Mouse (Mus musculus): ENCODE data around the gene Slc38a4.

Gene Slc38a4

GRCm38 (mm10) chr15:96966326-96966725 lies 89.4 kb downstream of the Slc38a4 start:
- no peak for DNase-seq (ENCODE audit: low read depth, low spot score)

GRCm38 (mm10) chr15:96963735-96964134 lies 92.0 kb downstream of the Slc38a4 start:
- DNase-seq (ENCODE audit: low read depth, low spot score): no peak

- DNase-seq (ENCODE audit: low read depth, low spot score): no peak
Observed at GRCm38 (mm10) chr15:96963318-96963717, 92.4 kb downstream of the Slc38a4 start.

GRCm38 (mm10) chr15:96960343-96960742 lies 95.4 kb downstream of the Slc38a4 start:
- no peak for DNase-seq (ENCODE audit: low read depth, low spot score)

GRCm38 (mm10) chr15:96959247-96959646 lies 96.5 kb downstream of the Slc38a4 start:
- no peak for DNase-seq (ENCODE audit: low read depth, low spot score)

GRCm38 (mm10) chr15:96956699-96957098 lies 99.1 kb downstream of the Slc38a4 start:
- DNase-seq (ENCODE audit: low read depth, low spot score): no peak

- DNase-seq (ENCODE audit: low read depth, low spot score): no peak
Observed at GRCm38 (mm10) chr15:96954389-96954788, 101.4 kb downstream of the Slc38a4 start.

- DNase-seq (ENCODE audit: low read depth, low spot score): no peak
Observed at GRCm38 (mm10) chr15:96953938-96954238, 101.9 kb downstream of the Slc38a4 start.

- no peak for DNase-seq (ENCODE audit: low read depth, low spot score)
Observed at GRCm38 (mm10) chr15:96953112-96953937, 102.4 kb downstream of the Slc38a4 start.

- no peak for DNase-seq (ENCODE audit: low read depth, low spot score)
Observed at GRCm38 (mm10) chr15:96952488-96952887, 103.3 kb downstream of the Slc38a4 start.

- DNase-seq (ENCODE audit: low read depth, low spot score): no peak
Observed at GRCm38 (mm10) chr15:96951783-96952182, 104.0 kb downstream of the Slc38a4 start.

- DNase-seq (ENCODE audit: low read depth, low spot score): peak; percentile 35
Observed at GRCm38 (mm10) chr15:96948471-96948870, 107.3 kb downstream of the Slc38a4 start.
